17 mouse cellular contexts compared by ENCODE assay signal in genomic region chr10:40091455-40091854, GRCm38 (mm10). TPM values are rescaled to one million over a fixed set of nuclear protein-coding genes. Genes with fewer than 3 reads are reported as not detected.
DNase-seq lines count a peak whose midpoint lies in the region; ATAC-seq and TF ChIP-seq lines count a peak whose summit lies in the region.
"Had no signal": no experiment of that assay in that cellular context is flagged by ENCODE, and none has a peak within 500 bp of the region (broad histone marks: within the 10 kb centered on the region; RNA-seq: fewer than 3 reads in every experiment).

No protein-coding gene starts in this region.

- no peaks in the 10 kb centered on the region for H3K4me1 ChIP-seq in heart, adult 2 months (ENCODE audit: control insufficient read depth, insufficient read depth, low read length)
- peaks cover 20% of the 10 kb centered on the region; the same call in 1 of the 2 replicates for H3K4me1 ChIP-seq in heart, postnatal 0 days (ENCODE audit: control insufficient read depth, insufficient read depth)
- H3K4me1 ChIP-seq in heart, embryonic 10.5 days, result peaks cover 20% of the 10 kb centered on the region
- H3K4me1 ChIP-seq in lung, embryonic 16.5 days (replicated peaks; ENCODE audit: control insufficient read depth, insufficient read depth, low read length), result peaks cover 21% of the 10 kb centered on the region
- H3K4me1 ChIP-seq in limb, embryonic 13.5 days, result peaks cover 51% of the 10 kb centered on the region
- H3K4me1 ChIP-seq: forebrain, embryonic 15.5 days; hindbrain, embryonic 12.5 days had no signal

- H3K27me3 ChIP-seq in heart, adult 2 months (ENCODE audit: control insufficient read depth, insufficient read depth, low read length), result no peaks in the 10 kb centered on the region
- no peaks in the 10 kb centered on the region for H3K27me3 ChIP-seq in heart, postnatal 0 days (ENCODE audit: control insufficient read depth, insufficient read depth, low read length)
- no peaks in the 10 kb centered on the region for H3K27me3 ChIP-seq in heart, embryonic 10.5 days (ENCODE audit: insufficient read depth, poor library complexity, severe bottlenecking)
- no peaks in the 10 kb centered on the region for H3K27me3 ChIP-seq in lung, embryonic 16.5 days (ENCODE audit: control insufficient read depth, insufficient read depth, low read depth, low read length)
- H3K27me3 ChIP-seq in limb, embryonic 13.5 days, result no peaks in the 10 kb centered on the region
- H3K27me3 ChIP-seq: embryonic facial prominence, embryonic 12.5 days; forebrain, embryonic 15.5 days; heart, embryonic 12.5 days; hindbrain, embryonic 12.5 days had no signal

- peaks cover 3% of the 10 kb centered on the region; the same call in 1 of the 2 replicates for H3K36me3 ChIP-seq in heart, adult 2 months (ENCODE audit: control insufficient read depth, insufficient read depth, low read length)
- H3K36me3 ChIP-seq in heart, postnatal 0 days (replicated peaks; ENCODE audit: control insufficient read depth, insufficient read depth, low read length), result no peaks in the 10 kb centered on the region
- H3K36me3 ChIP-seq in heart, embryonic 10.5 days, result no peaks in the 10 kb centered on the region
- H3K36me3 ChIP-seq in lung, embryonic 16.5 days (ENCODE audit: control insufficient read depth, insufficient read depth, low read length), result no peaks in the 10 kb centered on the region
- no peaks in the 10 kb centered on the region for H3K36me3 ChIP-seq in limb, embryonic 13.5 days
- H3K36me3 ChIP-seq: embryonic facial prominence, embryonic 12.5 days; forebrain, embryonic 15.5 days; heart, embryonic 12.5 days; hindbrain, embryonic 12.5 days had no signal

- H3K9me3 ChIP-seq in heart, postnatal 0 days (replicated peaks; ENCODE audit: control insufficient read depth, low read length), result no peaks in the 10 kb centered on the region
- H3K9me3 ChIP-seq in heart, embryonic 10.5 days, result no peaks in the 10 kb centered on the region
- H3K9me3 ChIP-seq in lung, embryonic 16.5 days (ENCODE audit: control insufficient read depth, low read length), result peaks cover 4% of the 10 kb centered on the region; the same call in 1 of the 2 replicates
- no peaks in the 10 kb centered on the region for H3K9me3 ChIP-seq in limb, embryonic 13.5 days
- H3K9me3 ChIP-seq: embryonic facial prominence, embryonic 12.5 days; forebrain, embryonic 15.5 days; hindbrain, embryonic 12.5 days had no signal

- TF ChIP-seq EP300 in heart, adult 2 months (IDR thresholded peaks at IDR 0.05; ENCODE audit: insufficient read depth, low read depth, low read length), result no peak
- no peak for TF ChIP-seq EP300 in heart, postnatal 0 days (IDR thresholded peaks at IDR 0.05; ENCODE audit: low read depth)

- no peak for TF ChIP-seq POLR2A in heart, adult 2 months (IDR thresholded peaks at IDR 0.05; ENCODE audit: insufficient read depth, low read depth, low read length)

- H3K79me2 ChIP-seq in heart, adult 2 months (replicated peaks; ENCODE audit: control insufficient read depth, insufficient read depth, low read length), result peaks cover 2% of the 10 kb centered on the region; the same call in 1 of the 2 replicates

- no peak overlapping the region for H3K9ac ChIP-seq in heart, adult 2 months (ENCODE audit: low read depth, low read length)
- H3K9ac ChIP-seq in heart, postnatal 0 days (replicated peaks; ENCODE audit: low read depth, low read length), result no peak overlapping the region
- H3K9ac ChIP-seq in lung, embryonic 16.5 days (ENCODE audit: low read length), result no peak overlapping the region
- H3K9ac ChIP-seq in limb, embryonic 13.5 days, result no peak overlapping the region
- H3K9ac ChIP-seq: embryonic facial prominence, embryonic 12.5 days; forebrain, embryonic 15.5 days; heart, embryonic 12.5 days; hindbrain, embryonic 12.5 days had no signal

- WGBS in heart, adult 2 months, result 64% methylated on average over 2 of the region's 2 CpGs
- 48% methylated on average over 2 of the region's 2 CpGs for WGBS in heart, postnatal 0 days
- WGBS in heart, embryonic 10.5 days, result 85% methylated on average over 2 of the region's 2 CpGs
- 39% methylated on average over 2 of the region's 2 CpGs for WGBS in lung, embryonic 16.5 days
- WGBS in limb, embryonic 13.5 days, result 72% methylated on average over 2 of the region's 2 CpGs

- ATAC-seq in heart, postnatal 0 days (ENCODE audit: insufficient read depth, low read depth), result no peak
- ATAC-seq in lung, embryonic 16.5 days (ENCODE audit: low read depth), result peak; percentile 34; the same call in 1 of the 2 replicates
- no peak for ATAC-seq in limb, embryonic 13.5 days (ENCODE audit: low FRiP score, low read depth)
- ATAC-seq: forebrain, embryonic 15.5 days; hindbrain, embryonic 16.5 days had no signal

- no peak for TF ChIP-seq CTCF in heart, adult 2 months (IDR thresholded peaks at IDR 0.05)
- TF ChIP-seq CTCF in heart, postnatal 0 days (IDR thresholded peaks at IDR 0.05; ENCODE audit: low read depth), result no peak

- DNase-seq in heart, adult 2 months, result no peak
- DNase-seq in heart, postnatal 36 days, result no peak
- no peak for DNase-seq in heart, postnatal 0 days (ENCODE audit: low spot score)
- DNase-seq in heart, embryonic 10.5 days (ENCODE audit: low spot score), result no peak
- no peak for DNase-seq in lung, postnatal 25 days (ENCODE audit: low spot score)
- DNase-seq: adrenal gland, postnatal 10 days; cerebellum, adult 11-12 months; cerebellum, adult 9-10 months; cerebellum, postnatal 25 days; gastrocnemius, postnatal 25 days had no signal

- 0 out of 2 replicates have a peak overlapping the region, but pooled peaks have one; percentile 1 for H3K27ac ChIP-seq in heart, adult 2 months
- 0 out of 2 replicates have a peak overlapping the region, but pooled peaks have one; percentile 79 for H3K27ac ChIP-seq in heart, postnatal 0 days (ENCODE audit: low read depth)
- H3K27ac ChIP-seq in heart, embryonic 10.5 days, result no peak overlapping the region
- H3K27ac ChIP-seq in lung, embryonic 16.5 days (ENCODE audit: low read length), result no peak overlapping the region
- H3K27ac ChIP-seq in limb, embryonic 13.5 days, result peak overlapping the region; percentile 58; the same call in 1 of the 2 replicates
- H3K27ac ChIP-seq: embryonic facial prominence, embryonic 12.5 days; forebrain, embryonic 15.5 days; hindbrain, embryonic 12.5 days had no signal

- H3K4me3 ChIP-seq in heart, adult 2 months, result no peak overlapping the region
- H3K4me3 ChIP-seq in heart, postnatal 0 days (ENCODE audit: low read depth, low read length), result no peak overlapping the region
- no peak overlapping the region for H3K4me3 ChIP-seq in heart, embryonic 10.5 days
- no peak overlapping the region for H3K4me3 ChIP-seq in lung, embryonic 16.5 days (ENCODE audit: low read length)
- H3K4me3 ChIP-seq in limb, embryonic 13.5 days, result no peak overlapping the region
- H3K4me3 ChIP-seq: embryonic facial prominence, embryonic 12.5 days; forebrain, embryonic 15.5 days; heart, embryonic 12.5 days; hindbrain, embryonic 12.5 days had no signal

- H3K4me2 ChIP-seq in heart, postnatal 0 days (ENCODE audit: low read depth, low read length), result no peak overlapping the region
- H3K4me2 ChIP-seq in lung, embryonic 16.5 days (ENCODE audit: low read depth, low read length), result no peak overlapping the region
- no peak overlapping the region for H3K4me2 ChIP-seq in limb, embryonic 13.5 days (replicated peaks)
- H3K4me2 ChIP-seq: embryonic facial prominence, embryonic 12.5 days; forebrain, embryonic 15.5 days; hindbrain, embryonic 12.5 days had no signal

- intact Hi-C loops in heart, adult 2 months (cut with DNase I), result no loop called here
- intact Hi-C loops in heart, postnatal 36 days (cut with DNase I), result no loop called here

RNA-seq across cellular contexts. Expression of gene Slc16a10, which starts 50.6 kb away (rescaled TPM):
- 10 to 100 TPM; 21.0 to 21.9 TPM for total RNA-seq in heart, adult 2 months (2021)
- 15.3 and 28.3 TPM in 2 replicates for polyA plus RNA-seq in heart, adult 2 months (2012; rRNA removed)
- total RNA-seq in heart, postnatal 36 days (2021), result 10 to 100 TPM; 17.8 to 23.8 TPM
- 14.2 and 15.6 TPM in 2 replicates for total RNA-seq in heart, postnatal 0 days (2014; rRNA removed; ENCODE audit: low replicate concordance)
- 11.6 and 12.4 TPM in 2 replicates for polyA plus RNA-seq in heart, postnatal 0 days (2015; fragmentation: Nextera tagmentation; extraction: Ambion mirVana)
- 15.2 and 20.7 TPM in 2 replicates for polyA plus RNA-seq in heart, embryonic 10.5 days (2016; fragmentation: Nextera tagmentation; extraction: Ambion mirVana)
- polyA plus RNA-seq in lung, embryonic 16.5 days (2015; fragmentation: Nextera tagmentation; extraction: Ambion mirVana), result 5.0 and 7.8 TPM in 2 replicates
- polyA plus RNA-seq in limb, embryonic 13.5 days (2015; fragmentation: Nextera tagmentation; extraction: Ambion mirVana), result 7.9 and 10.0 TPM in 2 replicates

Comparison
In these comparisons a context has a peak if more than half of its experiments do, and no peak if none do; other contexts are left out.
1. H3K27ac ChIP-seq: peak in heart, adult 2 months (single experiment), heart, postnatal 0 days (single experiment) and limb, embryonic 13.5 days (single experiment); none in heart, embryonic 10.5 days (single experiment) and lung, embryonic 16.5 days (single experiment).